Mouse (Mus musculus) neural tube, embryonic 15.5 days (tissue): ENCODE results near the gene Spata2. TPM values are rescaled to one million over a fixed set of nuclear protein-coding genes. Genes with fewer than 3 reads are reported as not detected.
A peak's percentile ranks its signal among the peaks of the same experiment; 100 is the strongest.

Experiments used
- ATAC-seq: fragments of 200-750 bp; cut with Nextera tagmentation; 2 replicates; pipeline ENCODE4 v1.8.0; 2017; ENCODE audit warnings: mild to moderate bottlenecking, moderate TSS enrichment, moderate library complexity; ENCODE audit not compliant: low FRiP score
- H3K27ac ChIP-seq: fragments of 300-500 bp; sonication (generic); replicated peaks from 2 replicates; pipeline ENCODE4 v1.5.1; 2015; ENCODE audit warnings: mild to moderate bottlenecking, inconsistent platforms
- H3K27me3 ChIP-seq: fragments of 300-500 bp; sonication (generic); replicated peaks from 2 replicates; pipeline ENCODE4 v1.6.1; 2015; ENCODE audit warnings: inconsistent platforms
- H3K36me3 ChIP-seq: fragments of 300-500 bp; sonication (generic); 2 replicates; pipeline ENCODE4 v1.6.1; 2015; ENCODE audit warnings: inconsistent platforms
- H3K4me1 ChIP-seq: fragments of 300-500 bp; sonication (generic); 2 replicates; pipeline ENCODE4 v1.6.1; 2015; ENCODE audit warnings: inconsistent platforms
- H3K4me2 ChIP-seq: fragments of 300-500 bp; sonication (generic); 2 replicates; pipeline ENCODE4 v1.6.1; 2015; ENCODE audit warnings: inconsistent platforms, mild to moderate bottlenecking, moderate library complexity
- H3K4me3 ChIP-seq: fragments of 300-500 bp; sonication (generic); replicated peaks from 2 replicates; pipeline ENCODE4 v1.5.1; 2015; ENCODE audit warnings: mild to moderate bottlenecking, inconsistent platforms
- H3K9ac ChIP-seq: fragments of 300-500 bp; sonication (generic); replicated peaks from 2 replicates; pipeline ENCODE4 v1.6.1; 2015; ENCODE audit warnings: mild to moderate bottlenecking, inconsistent platforms
- H3K9me3 ChIP-seq: fragments of 300-500 bp; sonication (generic); replicated peaks from 2 replicates; pipeline ENCODE4 v1.6.1; 2016; ENCODE audit warnings: inconsistent platforms
- WGBS: fragments of 180-500 bp; shearing (Covaris S2); methylation state at CpG from one replicate; pipeline ENCODE4 v1.1.7; 2015; ENCODE audit warnings: mixed read lengths; 5-methylcytosine and 5-hydroxymethylcytosine counted together
- polyA plus RNA-seq: library from polyadenylated mRNA; unstranded; fragments of >200 nt; fragmentation: Nextera tagmentation; extraction: Ambion mirVana; gene quantifications from 2 replicates; pipeline ENCODE4 v1.2.1, GENCODE M21; 2015

The Spata2 gene
- polyA plus RNA-seq, 1 experiment from 2014 or later: 28.6 TPM

DNA sequence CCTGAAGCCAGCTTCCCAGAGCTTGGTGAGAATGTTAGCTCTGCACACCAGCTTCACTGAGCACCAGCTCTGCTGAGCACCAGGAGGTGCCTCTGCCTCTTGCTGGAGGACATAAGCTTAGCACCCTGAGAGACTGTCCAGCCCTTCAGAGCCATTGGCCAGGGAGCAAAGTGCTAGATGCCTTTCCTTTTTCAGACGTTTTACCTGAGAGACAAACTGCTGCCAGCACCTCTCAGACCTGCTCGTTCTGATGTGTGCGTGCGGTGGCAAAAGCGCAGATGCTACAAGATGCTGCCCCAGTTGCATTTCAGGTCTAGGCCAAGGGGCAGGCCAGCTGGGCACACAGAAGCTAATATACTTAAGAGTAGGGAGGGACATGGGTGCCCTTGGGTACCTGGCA, 17.1 kb downstream of the Spata2 start:
- no peaks in the 10 kb centered on the region for H3K27me3 ChIP-seq
- ATAC-seq: no peak
- H3K9ac ChIP-seq: no peak overlapping the region
- WGBS: 78% methylated on average over 5 of the region's 5 CpGs
- no peak overlapping the region for H3K4me3 ChIP-seq
- H3K4me2 ChIP-seq: no peak overlapping the region
- peak overlapping the region; percentile 81 for H3K27ac ChIP-seq
- peaks cover 41% of the 10 kb centered on the region for H3K36me3 ChIP-seq
- H3K9me3 ChIP-seq: no peaks in the 10 kb centered on the region
- H3K4me1 ChIP-seq: peaks cover 21% of the 10 kb centered on the region

DNA sequence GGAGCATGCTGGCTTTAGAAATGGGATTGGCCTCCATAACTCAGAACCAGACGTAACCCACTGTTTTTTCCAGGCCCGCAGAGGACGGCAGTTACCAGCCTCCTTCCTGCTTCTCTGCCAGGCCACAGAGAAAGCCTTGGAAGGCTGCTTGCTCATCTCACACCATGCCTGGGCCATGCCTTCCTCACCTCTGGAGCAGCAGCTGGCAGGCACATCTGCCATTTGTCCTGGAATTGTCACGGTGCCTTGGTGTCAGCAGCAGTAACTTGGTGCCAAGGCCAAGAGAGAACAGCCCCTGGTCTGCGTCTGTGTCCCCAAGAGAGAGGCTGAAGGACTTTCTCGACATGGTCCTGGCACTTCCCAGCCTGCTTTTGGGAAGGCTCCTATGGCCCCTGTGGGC, 18.5 kb downstream of the Spata2 start:
- Histone ChIP-seq H3K27me3 (no peaks in the 10 kb centered on the region), H3K4me3 (no peak overlapping the region), H3K4me2 (no peak overlapping the region), H3K9me3 (no peaks in the 10 kb centered on the region), H3K9ac (no peak overlapping the region), H3K27ac (no peak overlapping the region), H3K4me1 (peaks cover 21% of the 10 kb centered on the region), H3K36me3 (peaks cover 45% of the 10 kb centered on the region)
- WGBS: 83% methylated on average over 6 of the region's 6 CpGs
- no peak for ATAC-seq

GRCm38 (mm10) chr2:167471585-167471984, 21.1 kb downstream of the Spata2 start:
- Histone ChIP-seq H3K4me1 (peaks cover 12% of the 10 kb centered on the region), H3K4me3 (no peak overlapping the region), H3K36me3 (peaks cover 58% of the 10 kb centered on the region), H3K4me2 (no peak overlapping the region), H3K9ac (no peak overlapping the region), H3K27me3 (no peaks in the 10 kb centered on the region), H3K27ac (no peak overlapping the region), H3K9me3 (no peaks in the 10 kb centered on the region)
- no peak for ATAC-seq
- 90% methylated on average over 6 of the region's 6 CpGs for WGBS

GRCm38 (mm10) chr2:167470611-167471010, 22.1 kb downstream of the Spata2 start:
- Histone ChIP-seq H3K27me3 (no peaks in the 10 kb centered on the region), H3K27ac (no peak overlapping the region), H3K4me3 (no peak overlapping the region), H3K9me3 (no peaks in the 10 kb centered on the region), H3K4me1 (peaks cover 3% of the 10 kb centered on the region), H3K36me3 (peaks cover 67% of the 10 kb centered on the region), H3K9ac (no peak overlapping the region), H3K4me2 (no peak overlapping the region)
- 100% methylated on average over 3 of the region's 3 CpGs for WGBS
- no peak for ATAC-seq

DNA sequence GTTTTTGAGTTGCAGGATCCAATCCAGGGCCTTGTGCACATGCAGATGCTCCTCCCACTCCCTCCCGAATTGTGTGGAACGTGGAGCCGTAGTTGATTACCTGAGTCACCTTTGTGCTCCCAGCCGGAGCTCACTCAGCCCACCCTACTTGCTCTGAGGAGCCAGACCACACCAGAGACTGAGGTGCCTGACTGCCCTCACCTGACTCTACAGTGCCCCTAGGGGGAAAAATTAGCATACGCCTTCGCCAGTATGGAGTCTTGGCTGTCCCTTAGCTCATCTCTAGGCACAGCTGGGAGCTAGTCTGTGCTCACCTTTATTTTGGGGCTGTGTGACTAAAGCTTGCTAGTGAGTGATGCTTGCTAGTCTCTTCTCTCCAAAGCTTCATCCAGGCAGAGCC, 24.2 kb downstream of the Spata2 start:
- Histone ChIP-seq H3K4me3 (no peak overlapping the region), H3K4me2 (no peak overlapping the region), H3K27ac (no peak overlapping the region), H3K4me1 (no peaks in the 10 kb centered on the region), H3K27me3 (no peaks in the 10 kb centered on the region), H3K9ac (no peak overlapping the region), H3K9me3 (no peaks in the 10 kb centered on the region), H3K36me3 (peaks cover 63% of the 10 kb centered on the region)
- WGBS: 85% methylated on average over 6 of the region's 6 CpGs
- ATAC-seq: no peak

DNA sequence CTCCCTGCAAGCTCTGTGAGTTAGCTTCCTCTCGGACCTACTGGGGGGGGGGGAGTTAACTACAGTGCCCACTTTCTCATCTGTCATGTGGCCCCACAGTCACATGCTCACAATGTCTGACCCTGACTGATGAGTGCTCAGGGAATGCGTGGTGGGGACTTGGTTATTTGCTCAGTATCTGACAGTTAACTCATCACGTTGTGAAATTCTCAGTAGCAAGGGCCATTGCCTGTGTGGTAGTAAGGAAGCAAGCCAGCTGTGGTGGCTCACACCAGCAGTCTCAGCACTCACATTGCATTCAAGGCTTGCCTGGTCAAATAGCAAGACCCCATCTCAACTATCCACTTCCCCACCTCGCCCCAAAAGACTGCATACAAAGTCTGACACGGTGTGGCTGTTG, 25.5 kb downstream of the Spata2 start:
- Histone ChIP-seq H3K27me3 (no peaks in the 10 kb centered on the region), H3K4me3 (no peak overlapping the region), H3K9me3 (no peaks in the 10 kb centered on the region), H3K9ac (no peak overlapping the region), H3K4me2 (no peak overlapping the region), H3K36me3 (peaks cover 54% of the 10 kb centered on the region), H3K27ac (no peak overlapping the region), H3K4me1 (no peaks in the 10 kb centered on the region)
- ATAC-seq: no peak
- 83% methylated on average over 5 of the region's 5 CpGs for WGBS

GRCm38 (mm10) chr2:167465951-167466350, 26.7 kb downstream of the Spata2 start:
- no peak overlapping the region for H3K9ac ChIP-seq
- no peak overlapping the region for H3K27ac ChIP-seq
- peaks cover 44% of the 10 kb centered on the region for H3K36me3 ChIP-seq
- no peaks in the 10 kb centered on the region for H3K4me1 ChIP-seq
- no peak for ATAC-seq
- 93% methylated on average over 3 of the region's 3 CpGs for WGBS
- no peak overlapping the region for H3K4me2 ChIP-seq
- no peak overlapping the region for H3K4me3 ChIP-seq
- no peaks in the 10 kb centered on the region for H3K9me3 ChIP-seq
- H3K27me3 ChIP-seq: no peaks in the 10 kb centered on the region

DNA sequence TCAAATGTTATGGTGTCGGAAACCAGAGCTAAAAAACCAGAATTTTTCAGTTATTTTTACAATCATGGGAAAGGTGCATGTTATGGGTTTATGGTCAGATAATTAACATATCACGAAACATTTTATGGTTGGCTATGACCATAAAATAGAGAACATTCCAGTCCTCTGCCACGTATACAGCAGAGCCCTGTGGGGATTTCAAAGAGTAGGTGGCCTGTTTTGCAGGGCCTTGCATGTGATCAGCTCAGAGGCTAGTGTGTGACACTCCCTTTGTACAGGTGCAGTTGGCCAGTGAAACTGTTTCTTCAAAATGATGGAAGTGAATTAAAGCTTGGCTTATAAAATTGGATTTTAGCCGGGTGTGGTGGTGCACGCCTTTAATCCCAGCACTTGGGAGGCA, 28.9 kb downstream of the Spata2 start:
- Histone ChIP-seq H3K9me3 (no peaks in the 10 kb centered on the region), H3K4me2 (no peak overlapping the region), H3K4me1 (no peaks in the 10 kb centered on the region), H3K4me3 (no peak overlapping the region), H3K27ac (no peak overlapping the region), H3K27me3 (no peaks in the 10 kb centered on the region), H3K9ac (no peak overlapping the region), H3K36me3 (peaks cover 48% of the 10 kb centered on the region)
- 83% methylated on average over 5 of the region's 5 CpGs for WGBS
- no peak for ATAC-seq

DNA sequence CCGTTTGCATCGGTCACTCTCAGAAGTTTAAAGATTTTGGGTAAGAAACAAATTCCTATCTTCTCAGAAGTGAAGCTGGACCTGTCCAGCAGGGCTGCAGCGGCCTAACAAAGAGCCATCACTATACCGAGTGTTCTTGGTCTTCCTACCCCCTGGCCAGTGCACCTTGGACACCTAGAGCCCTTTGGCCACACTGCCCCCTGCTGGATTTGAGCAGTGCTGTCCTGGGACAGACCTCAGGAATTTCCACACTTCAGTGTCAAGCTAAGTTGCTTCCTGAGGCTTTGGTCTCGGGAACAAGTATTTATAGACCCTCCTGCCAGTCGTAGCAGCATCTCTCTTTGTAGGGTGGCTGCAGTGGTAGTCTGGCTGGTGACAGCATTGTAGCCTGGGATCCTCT, 29.7 kb downstream of the Spata2 start:
- Histone ChIP-seq H3K4me2 (no peak overlapping the region), H3K27me3 (no peaks in the 10 kb centered on the region), H3K36me3 (peaks cover 54% of the 10 kb centered on the region), H3K4me1 (no peaks in the 10 kb centered on the region), H3K9me3 (no peaks in the 10 kb centered on the region), H3K27ac (no peak overlapping the region), H3K9ac (no peak overlapping the region), H3K4me3 (no peak overlapping the region)
- WGBS: 47% methylated on average over 6 of the region's 6 CpGs
- ATAC-seq: no peak

DNA sequence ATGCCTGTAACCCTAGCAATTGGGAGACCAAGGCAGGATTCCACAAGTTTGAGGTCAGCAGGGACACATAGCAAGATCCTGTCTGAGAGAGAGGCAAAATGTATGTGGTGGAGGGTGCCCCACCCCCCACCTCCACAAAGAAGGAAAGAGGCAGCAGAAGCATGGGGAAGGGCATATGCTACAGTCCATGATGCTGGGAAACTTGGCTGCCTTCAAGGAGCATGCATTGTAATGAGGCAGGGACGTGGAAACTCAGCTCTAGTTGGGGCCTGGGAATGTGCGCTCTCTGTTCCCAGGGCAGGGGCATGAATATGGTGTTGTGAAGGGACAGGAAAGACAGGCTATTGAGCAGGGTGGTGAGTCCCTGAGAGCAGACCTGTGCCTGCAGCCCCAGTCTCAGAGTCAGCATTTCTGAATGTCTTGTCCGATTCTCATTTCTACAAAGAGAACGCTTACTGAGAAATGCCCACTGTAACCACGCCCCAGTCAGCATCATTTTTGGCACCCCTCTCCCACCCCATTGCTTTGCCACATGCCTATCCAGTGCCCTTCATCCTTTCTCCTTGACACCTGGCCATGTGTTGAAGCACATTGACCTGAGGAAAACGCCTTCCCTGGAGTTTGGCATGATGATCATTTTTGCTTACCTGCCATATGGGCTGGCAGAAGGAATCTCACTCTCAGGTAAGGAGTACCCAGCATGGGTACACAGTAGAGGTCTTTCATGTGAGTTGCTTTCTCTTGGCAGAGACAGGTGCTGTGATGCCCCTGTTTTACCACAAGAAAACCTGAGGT, 33.4 kb downstream of the Spata2 start:
- ATAC-seq: no peak
- no peaks in the 10 kb centered on the region for H3K9me3 ChIP-seq
- no peak overlapping the region for H3K4me3 ChIP-seq
- H3K4me1 ChIP-seq: no peaks in the 10 kb centered on the region
- WGBS: 92% methylated on average over 6 of the region's 6 CpGs
- peaks cover 53% of the 10 kb centered on the region for H3K36me3 ChIP-seq
- H3K9ac ChIP-seq: no peak overlapping the region
- no peak overlapping the region for H3K27ac ChIP-seq
- no peak overlapping the region for H3K4me2 ChIP-seq
- no peaks in the 10 kb centered on the region for H3K27me3 ChIP-seq

- Histone ChIP-seq H3K4me3 (no peak overlapping the region), H3K27ac (no peak overlapping the region), H3K9ac (no peak overlapping the region), H3K36me3 (peaks cover 58% of the 10 kb centered on the region), H3K4me1 (no peaks in the 10 kb centered on the region), H3K27me3 (no peaks in the 10 kb centered on the region), H3K9me3 (no peaks in the 10 kb centered on the region), H3K4me2 (no peak overlapping the region)
- no peak for ATAC-seq
- 95% methylated on average over 3 of the region's 3 CpGs for WGBS
Measured at GRCm38 (mm10) chr2:167458548-167458947, 34.1 kb downstream of the Spata2 start.

GRCm38 (mm10) chr2:167457213-167457612, 35.5 kb downstream of the Spata2 start:
- Histone ChIP-seq H3K4me3 (no peak overlapping the region), H3K9me3 (no peaks in the 10 kb centered on the region), H3K9ac (no peak overlapping the region), H3K27me3 (no peaks in the 10 kb centered on the region), H3K27ac (no peak overlapping the region), H3K4me2 (no peak overlapping the region), H3K4me1 (no peaks in the 10 kb centered on the region), H3K36me3 (peaks cover 66% of the 10 kb centered on the region)
- ATAC-seq: no peak
- 84% methylated on average over 9 of the region's 9 CpGs for WGBS
